Mouse (Mus musculus) megakaryocyte, embryonic 14.5 days (primary cell): ENCODE measurements around the gene Tsr3.

Source experiments
- FLI1 ChIP-seq: IDR thresholded peaks from 2 replicates; pipeline ENCODE4 v1.6.1; 2012; ENCODE audit warnings: low read length, inconsistent platforms, mixed read lengths
- GATA1 ChIP-seq: IDR thresholded peaks from 3 replicates; pipeline ENCODE4 v1.6.1; 2012; ENCODE audit warnings: mixed read lengths, low read length, inconsistent platforms, borderline replicate concordance

- no peak for TF ChIP-seq GATA1
- no peak for TF ChIP-seq FLI1
Observed at GRCm38 (mm10) chr17:25272326-25272725, 32.4 kb downstream of the Tsr3 start.
